Mouse (Mus musculus): ENCODE data around the gene Crlf3. TPM values are rescaled to one million over a fixed set of nuclear protein-coding genes. Genes with fewer than 3 reads are reported as not detected.

Gene Crlf3
- 43.7 and 54.5 TPM in 2 replicates for polyA plus RNA-seq (2012; rRNA removed)

GRCm38 (mm10) chr11:80080826-80081728 is at the start of gene Crlf3:
Gene Crlf3 (minus strand): TSS chr11:80080991.

GRCm38 (mm10) chr11:80088917-80089816 is 8.4 kb upstream of the Crlf3 start, which contains the start of gene Atad5:
Gene Atad5 (plus strand): TSS chr11:80089400.

Other genes with a start within 250 kb of the Crlf3 start
- gene Utp6, start 118.6 kb downstream of the Crlf3 start, polyA plus RNA-seq (2012; rRNA removed) = 12.3 and 12.6 TPM in 2 replicates
- gene Suz12, start 87.9 kb downstream of the Crlf3 start, polyA plus RNA-seq (2012; rRNA removed) = 25.1 and 29.9 TPM in 2 replicates
- 11.0 and 13.3 TPM in 2 replicates for gene Atad5, start 8.4 kb upstream of the Crlf3 start, polyA plus RNA-seq (2012; rRNA removed)
- 7.2 and 8.4 TPM in 2 replicates for gene Tefm, start 61.2 kb upstream of the Crlf3 start, polyA plus RNA-seq (2012; rRNA removed)
- 1.7 and 2.3 TPM in 2 replicates for gene Adap2, start 73.1 kb upstream of the Crlf3 start, polyA plus RNA-seq (2012; rRNA removed)
- gene Rnf135, start 102.9 kb upstream of the Crlf3 start, polyA plus RNA-seq (2012; rRNA removed) = 2.0 and 2.5 TPM in 2 replicates
- 11.7 and 14.4 TPM in 2 replicates for gene Rhot1, start 128.0 kb upstream of the Crlf3 start, polyA plus RNA-seq (2012; rRNA removed)
- 0.05 and 0.07 TPM in 2 replicates for gene Rhbdl3, start 219.9 kb upstream of the Crlf3 start, polyA plus RNA-seq (2012; rRNA removed)

All from liver, embryonic 14 days (tissue).